Mouse (Mus musculus): Measurements from ENCODE around the gene Pagr1a.

GRCm38 (mm10) chr7:127007313-127008024 lies 9.7 kb downstream of the Pagr1a start:
- TF ChIP-seq MAFK (IDR thresholded peaks at IDR 0.05; ENCODE audit: insufficient read depth, low read depth, low read length) (no peak), ZNF384 (IDR thresholded peaks at IDR 0.05; ENCODE audit: low read depth, low read length) (no peak), CHD2 (IDR thresholded peaks at IDR 0.05; ENCODE audit: low read depth, low read length) (no peak), HCFC1 (IDR thresholded peaks at IDR 0.05; ENCODE audit: borderline replicate concordance, insufficient read depth, low read length) (no peak), ZC3H11A (IDR thresholded peaks at IDR 0.05; ENCODE audit: borderline replicate concordance, low read depth, low read length) (no peak)

All from ES-E14 (cell line).